In genomic region chr2:104410963-104411545, GRCm38 (mm10) we compare ENCODE assay signal across 8 mouse cellular contexts. TPM values are rescaled to one million over a fixed set of nuclear protein-coding genes. Genes with fewer than 3 reads are reported as not detected.
A peak's percentile ranks its signal among the peaks of the same experiment; 100 is the strongest.
DNase-seq lines count a peak whose midpoint lies in the region; ATAC-seq and TF ChIP-seq lines count a peak whose summit lies in the region.

TSS of gene D430041D05Rik (minus strand) at chr2:104411013.

- no peaks in the 10 kb centered on the region for H3K27me3 ChIP-seq in cerebellum, adult 2 months (ENCODE audit: control insufficient read depth, insufficient read depth, low read length)
- H3K27me3 ChIP-seq in thymus, adult 2 months (ENCODE audit: control insufficient read depth, insufficient read depth, low read length), result peaks cover 5% of the 10 kb centered on the region
- peaks cover 28% of the 10 kb centered on the region for H3K27me3 ChIP-seq in neural tube, embryonic 12.5 days (replicated peaks)

- peak within 1 kb of the TSS; percentile 89 for H3K4me3 ChIP-seq in cerebellum, adult 2 months (replicated peaks; ENCODE audit: insufficient read depth, low read depth, low read length)
- peak within 1 kb of the TSS; percentile 26 for H3K4me3 ChIP-seq in thymus, adult 2 months (ENCODE audit: control insufficient read depth, insufficient read depth, low read length)
- H3K4me3 ChIP-seq in neural tube, embryonic 12.5 days, result peak within 1 kb of the TSS; percentile 73

- peak; percentile 55 to 57 for DNase-seq in cerebellum, adult 2 months
- DNase-seq in cerebellum, adult 11 months, result no peak
- no peak for DNase-seq in thymus, adult 2 months
- DNase-seq in thymus, postnatal 0 days (ENCODE audit: low spot score), result no peak
- DNase-seq in layer of hippocampus, postnatal 25 days (ENCODE audit: extremely low spot score in 1 of 2, low spot score in 1 of 2), result no peak
- DNase-seq in gastrocnemius, postnatal 36 days, result no peak

- peak within 1 kb of the TSS; percentile 94 for H3K27ac ChIP-seq in cerebellum, adult 2 months (ENCODE audit: insufficient read depth, low read length)
- no peak within 1 kb of the TSS for H3K27ac ChIP-seq in thymus, adult 2 months (ENCODE audit: control insufficient read depth, insufficient read depth, low read length)
- peak within 1 kb of the TSS; percentile 67 for H3K27ac ChIP-seq in neural tube, embryonic 12.5 days

- peaks cover 10% of the 10 kb centered on the region; the same call in 1 of the 2 replicates for H3K4me1 ChIP-seq in cerebellum, adult 2 months (ENCODE audit: control insufficient read depth, insufficient read depth, low read length)
- peaks cover 15% of the 10 kb centered on the region; the same call in 1 of the 2 replicates for H3K4me1 ChIP-seq in thymus, adult 2 months (replicated peaks; ENCODE audit: control insufficient read depth, insufficient read depth, low read length)
- H3K4me1 ChIP-seq in neural tube, embryonic 12.5 days, result peaks cover 7% of the 10 kb centered on the region; the same call in 1 of the 2 replicates

- TF ChIP-seq POLR2A in cerebellum, adult 2 months (IDR thresholded peaks at IDR 0.05; ENCODE audit: borderline replicate concordance, insufficient read depth, low read length), result no peak
- TF ChIP-seq POLR2A in thymus, adult 2 months (IDR thresholded peaks at IDR 0.05; ENCODE audit: control insufficient read depth, extremely low read depth, insufficient read depth, low read length, poor library complexity), result no peak

- H3K9me3 ChIP-seq in neural tube, embryonic 12.5 days, result no peaks in the 10 kb centered on the region

- peak within 1 kb of the TSS; percentile 96 for H3K4me2 ChIP-seq in neural tube, embryonic 12.5 days (replicated peaks)

- TF ChIP-seq CTCF in cerebellum, adult 2 months (IDR thresholded peaks at IDR 0.05; ENCODE audit: borderline replicate concordance, insufficient read depth, low read depth, low read length), result no peak
- no peak for TF ChIP-seq CTCF in thymus, adult 2 months (IDR thresholded peaks at IDR 0.05; ENCODE audit: borderline replicate concordance, control insufficient read depth, extremely low read depth, insufficient read depth, low read length, poor library complexity)

- 12% methylated on average over 4 of the region's 4 CpGs for WGBS in cerebellum, adult 2 months
- 65% methylated on average over 4 of the region's 4 CpGs for WGBS in thymus, adult 2 months
- 67% methylated on average over 4 of the region's 4 CpGs for WGBS in neural tube, embryonic 12.5 days

- no peaks in the 10 kb centered on the region for H3K36me3 ChIP-seq in thymus, adult 2 months (ENCODE audit: control insufficient read depth, insufficient read depth, low read length)
- no peaks in the 10 kb centered on the region for H3K36me3 ChIP-seq in neural tube, embryonic 12.5 days

- intact Hi-C loops in gastrocnemius, postnatal 36 days (cut with DNase I), result no loop called here

- H3K9ac ChIP-seq in neural tube, embryonic 12.5 days, result peak within 1 kb of the TSS; percentile 79

- no peak for ATAC-seq in neural tube, embryonic 12.5 days (ENCODE audit: low FRiP score, low read depth)
- no peak for ATAC-seq in granulocyte monocyte progenitor cell, adult 5-6 weeks (replicated peaks; ENCODE audit: poor library complexity, severe bottlenecking)

RNA-seq across cellular contexts. Expression of gene D430041D05Rik, which starts in this region (rescaled TPM):
- 33.5 and 37.4 TPM in 2 replicates for polyA plus RNA-seq in cerebellum, adult 2 months (2012; rRNA removed)
- polyA plus RNA-seq in thymus, adult 2 months (2012; rRNA removed), result 3.0 and 3.3 TPM in 2 replicates
- 0.95 and 1.1 TPM in 2 replicates for polyA plus RNA-seq in thymus, postnatal 0 days (2015; fragmentation: Nextera tagmentation; extraction: Ambion mirVana)
- 10 to 100 TPM; 87.9 to 95.4 TPM for total RNA-seq in layer of hippocampus, postnatal 25 days (2021)
- polyA plus RNA-seq in neural tube, embryonic 12.5 days (2016; fragmentation: Nextera tagmentation; extraction: Ambion mirVana), result 4.7 and 4.9 TPM in 2 replicates
- total RNA-seq in granulocyte monocyte progenitor cell, adult 5-6 weeks (2014; fragmentation: Nextera tagmentation), result not detected in 2 replicates
- not detected in 2 replicates for total RNA-seq in granulocyte monocyte progenitor cell, adult 5-6 weeks (2017)
- 1 to 10 TPM in 1 of 2 experiments, under 1 TPM in 1; 0.94 to 1.6 TPM for total RNA-seq in gastrocnemius, postnatal 36 days (2021)

Comparison
In these comparisons a context has a peak if more than half of its experiments do, and no peak if none do; other contexts are left out.
1. RNA of gene D430041D05Rik (total RNA-seq): 87.9 to 95.4 TPM in layer of hippocampus, postnatal 25 days; 0.94 to 1.6 TPM in gastrocnemius, postnatal 36 days and not detected in granulocyte monocyte progenitor cell, adult 5-6 weeks; every median in the first group is over 10 times any median in the second.
2. DNase-seq: peak in cerebellum, adult 2 months (2 of 2); none in cerebellum, adult 11 months (single experiment), thymus, adult 2 months (single experiment), thymus, postnatal 0 days (single experiment), layer of hippocampus, postnatal 25 days (0 of 2) and gastrocnemius, postnatal 36 days (0 of 2).
3. H3K4me3 ChIP-seq: peak in every context shown above with its lines; median percentile 89 in cerebellum, adult 2 months; 73 in neural tube, embryonic 12.5 days; 26 in thymus, adult 2 months.